In genomic region chr12:79351461-79351860, GRCm38 (mm10) we compare ENCODE assay signal across 13 mouse cellular contexts. TPM values are rescaled to one million over a fixed set of nuclear protein-coding genes. Genes with fewer than 3 reads are reported as not detected.
"Had no signal": no experiment of that assay in that cellular context is flagged by ENCODE, and none has a peak within 500 bp of the region (broad histone marks: within the 10 kb centered on the region; RNA-seq: fewer than 3 reads in every experiment).

No protein-coding gene starts in this region.

- H3K27me3 ChIP-seq: kidney, embryonic 15.5 days; limb, embryonic 13.5 days; midbrain, embryonic 15.5 days; neural tube, embryonic 12.5 days had no signal

- H3K4me2 ChIP-seq: kidney, embryonic 15.5 days; limb, embryonic 13.5 days; midbrain, embryonic 11.5 days; midbrain, embryonic 15.5 days; neural tube, embryonic 12.5 days had no signal

- ATAC-seq: midbrain, embryonic 15.5 days had no signal

- H3K4me1 ChIP-seq: neural tube, embryonic 12.5 days had no signal

- H3K9me3 ChIP-seq: kidney, embryonic 15.5 days; limb, embryonic 13.5 days; midbrain, embryonic 15.5 days; neural tube, embryonic 12.5 days had no signal

- H3K4me3 ChIP-seq: kidney, embryonic 15.5 days; limb, embryonic 13.5 days; midbrain, embryonic 15.5 days; neural tube, embryonic 12.5 days had no signal

- DNase-seq: kidney, postnatal 14 days; left cerebral cortex, postnatal 4 days; lung, adult 18-20 months; right cerebral cortex, postnatal 4 days; thymus, adult 18-20 months; thymus, postnatal 25 days had no signal

- H3K9ac ChIP-seq: kidney, embryonic 15.5 days; limb, embryonic 13.5 days; liver, embryonic 14.5 days; midbrain, embryonic 15.5 days; neural tube, embryonic 12.5 days had no signal

- H3K36me3 ChIP-seq: kidney, embryonic 15.5 days; limb, embryonic 13.5 days; midbrain, embryonic 15.5 days; neural tube, embryonic 12.5 days had no signal

- H3K27ac ChIP-seq: limb, embryonic 13.5 days; liver, embryonic 14.5 days; midbrain, embryonic 15.5 days; neural tube, embryonic 12.5 days had no signal

RNA-seq across cellular contexts. Expression of gene Rad51b, which starts 54.4 kb away (rescaled TPM):
- total RNA-seq: monocyte, adult 5-6 weeks had no signal
